Mouse (Mus musculus) cortical plate, adult 2 months (tissue): ENCODE results near the gene Snx29.

Source experiments
- CTCF ChIP-seq: fragments of 200-500 bp; IDR thresholded peaks from 2 replicates; pipeline ENCODE4 v1.5.1; 2011; ENCODE audit warnings: mild to moderate bottlenecking, control low read depth, low read length; ENCODE audit not compliant: insufficient read depth; ENCODE audit errors: extremely low read depth
- POLR2A ChIP-seq: fragments of 200-500 bp; IDR thresholded peaks from 2 replicates; pipeline ENCODE4 v1.6.1; 2011; ENCODE audit warnings: mild to moderate bottlenecking, low read length, control low read depth; ENCODE audit not compliant: insufficient read depth; ENCODE audit errors: extremely low read depth

GRCm38 (mm10) chr16:11756598-11757245 is 434.0 kb downstream of the Snx29 start:
- TF ChIP-seq POLR2A (no peak), CTCF (no peak)
